9 mouse cellular contexts compared by ENCODE assay signal in the genomic region with DNA sequence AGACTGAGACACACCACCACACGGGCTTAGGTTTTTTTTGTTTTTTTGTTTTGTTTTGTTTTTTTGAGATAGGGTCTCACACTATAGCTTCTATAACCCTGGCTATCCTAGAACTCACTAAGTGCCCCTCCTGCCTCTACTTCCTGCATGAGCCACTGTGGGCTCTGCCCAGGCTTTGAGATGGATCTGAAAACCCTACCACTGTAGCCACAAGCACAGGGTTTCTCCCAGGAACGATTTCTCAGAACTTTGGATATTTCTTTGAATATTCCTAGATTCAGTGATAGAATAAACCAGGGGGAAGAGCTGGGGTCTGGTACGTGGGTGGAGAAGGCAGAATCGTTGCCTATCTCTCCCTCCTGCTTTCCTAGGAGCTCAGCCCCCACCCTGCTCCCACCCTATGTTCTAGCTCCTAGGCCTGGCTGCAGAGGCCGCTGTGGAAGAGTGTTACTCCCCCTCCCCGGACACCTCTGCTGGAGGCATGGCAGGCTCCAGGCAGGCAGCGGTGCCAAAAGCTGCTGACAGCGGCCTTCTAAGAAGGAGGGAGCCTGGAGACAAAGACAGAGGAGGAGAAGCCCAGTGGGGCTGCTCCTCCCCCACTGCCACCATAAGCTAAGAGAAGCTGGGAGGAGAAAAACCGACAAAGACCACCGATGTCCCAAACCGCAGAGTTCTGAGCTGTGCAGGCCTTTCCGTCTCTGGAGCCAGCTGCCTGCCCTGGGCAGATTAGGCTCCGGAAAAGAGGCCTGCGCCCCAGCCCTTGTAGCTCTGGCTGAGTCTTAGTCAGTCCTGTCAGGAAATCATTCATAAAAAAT. TPM values are rescaled to one million over a fixed set of nuclear protein-coding genes. Genes with fewer than 3 reads are reported as not detected.
DNase-seq lines count a peak whose midpoint lies in the region; ATAC-seq and TF ChIP-seq lines count a peak whose summit lies in the region.
"Had no signal": no experiment of that assay in that cellular context is flagged by ENCODE, and none has a peak within 500 bp of the region (broad histone marks: within the 10 kb centered on the region; RNA-seq: fewer than 3 reads in every experiment).

No protein-coding gene starts in this region.

- ATAC-seq in kidney, embryonic 14.5 days (ENCODE audit: low FRiP score, low TSS enrichment) = peak; percentile 25; the same call in 1 of the 2 replicates
- peak; percentile 54 for ATAC-seq in forebrain, embryonic 15.5 days (replicated peaks)
- ATAC-seq in limb, embryonic 14.5 days (ENCODE audit: low FRiP score, low read depth) = peak; percentile 53
- peak; percentile 69 for ATAC-seq in neural tube, embryonic 14.5 days (ENCODE audit: low read depth)

- H3K9ac ChIP-seq in kidney, embryonic 14.5 days (ENCODE audit: low read depth, low read length) = peak overlapping the region; percentile 42
- 0 out of 2 replicates have a peak overlapping the region, but pooled peaks have one; percentile 27 for H3K9ac ChIP-seq in forebrain, embryonic 15.5 days (replicated peaks)
- H3K9ac ChIP-seq in limb, embryonic 14.5 days (ENCODE audit: low read depth, low read length, severe bottlenecking) = peak overlapping the region; percentile 44
- peak overlapping the region; percentile 28; the same call in 1 of the 2 replicates for H3K9ac ChIP-seq in neural tube, embryonic 14.5 days (replicated peaks; ENCODE audit: low read depth, low read length)

- H3K27me3 ChIP-seq in kidney, embryonic 14.5 days (ENCODE audit: control insufficient read depth, insufficient read depth, low read length) = no peaks in the 10 kb centered on the region
- no peaks in the 10 kb centered on the region for H3K27me3 ChIP-seq in forebrain, embryonic 15.5 days
- H3K27me3 ChIP-seq in limb, embryonic 14.5 days (ENCODE audit: control insufficient read depth, insufficient read depth, low read length) = no peaks in the 10 kb centered on the region
- no peaks in the 10 kb centered on the region for H3K27me3 ChIP-seq in neural tube, embryonic 14.5 days (ENCODE audit: control insufficient read depth, insufficient read depth, low read length)

- WGBS in kidney, embryonic 14.5 days = 21% methylated on average over 14 of the region's 14 CpGs
- 15% methylated on average over 14 of the region's 14 CpGs for WGBS in forebrain, embryonic 15.5 days
- 22% methylated on average over 14 of the region's 14 CpGs for WGBS in limb, embryonic 14.5 days
- 19% methylated on average over 14 of the region's 14 CpGs for WGBS in neural tube, embryonic 14.5 days

- H3K4me1 ChIP-seq in kidney, embryonic 14.5 days (ENCODE audit: control insufficient read depth, insufficient read depth, low read length) = peaks cover 17% of the 10 kb centered on the region; the same call in 1 of the 2 replicates
- H3K4me1 ChIP-seq in forebrain, embryonic 15.5 days = peaks cover 42% of the 10 kb centered on the region
- H3K4me1 ChIP-seq in limb, embryonic 14.5 days (ENCODE audit: control insufficient read depth, insufficient read depth, low read length) = peaks cover 17% of the 10 kb centered on the region
- peaks cover 10% of the 10 kb centered on the region; the same call in 1 of the 2 replicates for H3K4me1 ChIP-seq in neural tube, embryonic 14.5 days (ENCODE audit: control insufficient read depth, insufficient read depth, low read length)

- H3K27ac ChIP-seq in kidney, embryonic 14.5 days (ENCODE audit: low read depth, low read length) = peak overlapping the region; percentile 80
- peak overlapping the region; percentile 89 for H3K27ac ChIP-seq in forebrain, embryonic 15.5 days (replicated peaks)
- H3K27ac ChIP-seq in limb, embryonic 14.5 days (replicated peaks; ENCODE audit: low read depth, low read length) = peak overlapping the region; percentile 82
- H3K27ac ChIP-seq in neural tube, embryonic 14.5 days (ENCODE audit: low read depth, low read length) = peak overlapping the region; percentile 67
- H3K27ac ChIP-seq: macrophage had no signal

- no peak overlapping the region for H3K4me3 ChIP-seq in kidney, embryonic 14.5 days (ENCODE audit: low read length)
- H3K4me3 ChIP-seq in forebrain, embryonic 15.5 days = no peak overlapping the region
- H3K4me3 ChIP-seq in limb, embryonic 14.5 days (replicated peaks; ENCODE audit: low read length) = no peak overlapping the region
- no peak overlapping the region for H3K4me3 ChIP-seq in neural tube, embryonic 14.5 days (ENCODE audit: low read depth, low read length)

- no peak for DNase-seq in kidney, adult 8-10 months
- peak; percentile 46 for DNase-seq in adrenal gland, postnatal 25 days
- DNase-seq in limb, embryonic 14.5 days (ENCODE audit: low spot score) = peak; percentile 22
- DNase-seq in layer of hippocampus, adult 11-12 months (ENCODE audit: low spot score) = no peak
- no peak for DNase-seq in spleen, postnatal 14 days (ENCODE audit: low spot score in 2 of 2)

- no peaks in the 10 kb centered on the region for H3K36me3 ChIP-seq in kidney, embryonic 14.5 days (ENCODE audit: control insufficient read depth, insufficient read depth, low read length)
- no peaks in the 10 kb centered on the region for H3K36me3 ChIP-seq in forebrain, embryonic 15.5 days
- H3K36me3 ChIP-seq in limb, embryonic 14.5 days (ENCODE audit: control insufficient read depth, insufficient read depth, low read length) = no peaks in the 10 kb centered on the region
- H3K36me3 ChIP-seq in neural tube, embryonic 14.5 days (ENCODE audit: control insufficient read depth, insufficient read depth, low read length) = no peaks in the 10 kb centered on the region

- no peak overlapping the region for H3K4me2 ChIP-seq in kidney, embryonic 14.5 days (replicated peaks; ENCODE audit: low read depth, low read length)
- no peak overlapping the region for H3K4me2 ChIP-seq in forebrain, embryonic 15.5 days (replicated peaks)
- H3K4me2 ChIP-seq in limb, embryonic 14.5 days (replicated peaks; ENCODE audit: low read depth, low read length, severe bottlenecking) = no peak overlapping the region
- H3K4me2 ChIP-seq in neural tube, embryonic 14.5 days (ENCODE audit: low read depth, low read length) = no peak overlapping the region

- TF ChIP-seq POLR2A in limb, embryonic 14.5 days (IDR thresholded peaks at IDR 0.05; ENCODE audit: borderline replicate concordance, extremely low read depth, insufficient read depth, insufficient read length) = no peak

- H3K9me3 ChIP-seq in kidney, embryonic 14.5 days (ENCODE audit: control insufficient read depth, low read length) = no peaks in the 10 kb centered on the region
- no peaks in the 10 kb centered on the region for H3K9me3 ChIP-seq in forebrain, embryonic 15.5 days
- no peaks in the 10 kb centered on the region for H3K9me3 ChIP-seq in limb, embryonic 14.5 days (ENCODE audit: control insufficient read depth, low read length)
- no peaks in the 10 kb centered on the region for H3K9me3 ChIP-seq in neural tube, embryonic 14.5 days (ENCODE audit: control insufficient read depth, low read length)

RNA-seq across cellular contexts. Expression of a gene that starts 21.9 kb away (rescaled TPM):
- 64.9 and 78.0 TPM in 2 replicates for polyA plus RNA-seq in kidney, embryonic 14.5 days (2014; fragmentation: Nextera tagmentation; extraction: Ambion mirVana)
- total RNA-seq in adrenal gland, postnatal 25 days (2021) = 39.0 and 44.0 TPM in 2 replicates
- 98.7 and 104 TPM in 2 replicates for polyA plus RNA-seq in forebrain, embryonic 15.5 days (2015; fragmentation: Nextera tagmentation; extraction: Ambion mirVana)
- polyA plus RNA-seq in limb, embryonic 14.5 days (2012; rRNA removed) = 28.6 and 34.4 TPM in 2 replicates
- polyA plus RNA-seq in limb, embryonic 14.5 days (2014; fragmentation: Nextera tagmentation; extraction: Ambion mirVana) = 70.4 and 75.5 TPM in 2 replicates
- 77.1 and 77.3 TPM in 2 replicates for polyA plus RNA-seq in neural tube, embryonic 14.5 days (2014; fragmentation: Nextera tagmentation; extraction: Ambion mirVana)

RNA-seq across cellular contexts. Expression of a gene that starts 38.6 kb away (rescaled TPM):
- 13.3 and 20.2 TPM in 2 replicates for polyA plus RNA-seq in kidney, embryonic 14.5 days (2014; fragmentation: Nextera tagmentation; extraction: Ambion mirVana)
- total RNA-seq in adrenal gland, postnatal 25 days (2021) = 4.2 and 4.4 TPM in 2 replicates
- 3.7 and 3.9 TPM in 2 replicates for polyA plus RNA-seq in forebrain, embryonic 15.5 days (2015; fragmentation: Nextera tagmentation; extraction: Ambion mirVana)
- 6.6 and 8.1 TPM in 2 replicates for polyA plus RNA-seq in limb, embryonic 14.5 days (2012; rRNA removed)
- polyA plus RNA-seq in limb, embryonic 14.5 days (2014; fragmentation: Nextera tagmentation; extraction: Ambion mirVana) = 7.3 and 8.3 TPM in 2 replicates
- 2.9 and 3.6 TPM in 2 replicates for polyA plus RNA-seq in neural tube, embryonic 14.5 days (2014; fragmentation: Nextera tagmentation; extraction: Ambion mirVana)

Comparison
In these comparisons a context has a peak if more than half of its experiments do, and no peak if none do; other contexts are left out.
1. DNase-seq: peak in adrenal gland, postnatal 25 days (single experiment) and limb, embryonic 14.5 days (single experiment); none in kidney, adult 8-10 months (0 of 2), layer of hippocampus, adult 11-12 months (single experiment) and spleen, postnatal 14 days (0 of 2).
2. Peak in every context shown above with its lines, with median percentiles within 50 percentile points of each other: ATAC-seq, H3K27ac ChIP-seq and H3K9ac ChIP-seq.